Mouse (Mus musculus) G1E (cell line): ENCODE results near the gene Atxn2.

Source experiments
- CTCF ChIP-seq: IDR thresholded peaks from 2 replicates; pipeline ENCODE4 v1.5.1; 2012; ENCODE audit warnings: low read depth, low read length, inconsistent platforms, mixed read lengths
- GATA1 ChIP-seq: IDR thresholded peaks from 2 replicates; pipeline ENCODE4 v1.6.1; 2012; ENCODE audit warnings: borderline replicate concordance, low read length, inconsistent platforms, mixed read lengths
- GATA2 ChIP-seq: IDR thresholded peaks from 2 replicates; pipeline ENCODE4 v1.6.1; 2012; ENCODE audit warnings: low read depth, low read length, inconsistent platforms, borderline replicate concordance
- POLR2AphosphoS5 ChIP-seq: IDR thresholded peaks from 2 replicates; pipeline ENCODE4 v1.6.1; 2012; ENCODE audit warnings: low read depth, low read length, inconsistent platforms; ENCODE audit not compliant: insufficient replicate concordance
- TAL1 ChIP-seq: conservative IDR thresholded peaks from 2 replicates; pipeline ENCODE4 v1.6.1; 2012; ENCODE audit warnings: low read depth, low read length, inconsistent platforms, mixed read lengths

- TF ChIP-seq CTCF, result no peak
- TF ChIP-seq GATA1, result no peak
- TF ChIP-seq TAL1, result no peak
- TF ChIP-seq POLR2AphosphoS5, result no peak
- TF ChIP-seq GATA2, result no peak
Observed at GRCm38 (mm10) chr5:121815867-121816380, 104.8 kb downstream of the Atxn2 start.
